Mouse (Mus musculus): ENCODE measurements around the gene Nae1.
A peak's percentile ranks its signal among the peaks of the same experiment; 100 is the strongest.

GRCm38 (mm10) chr8:104540710-104541514, 6.5 kb upstream of the Nae1 start:
- 0 out of 2 replicates have a peak, but pooled peaks have one; percentile 36 for TF ChIP-seq POLR2A (IDR thresholded peaks at IDR 0.05; ENCODE audit: extremely low read depth, insufficient read depth, low read length)
- no peak for TF ChIP-seq CTCF (IDR thresholded peaks at IDR 0.05; ENCODE audit: extremely low read depth, insufficient read depth, low read length)
